Mouse (Mus musculus) hematopoietic stem cell, adult 5-6 weeks (primary cell): ENCODE results near the gene Fam222b. TPM values are rescaled to one million over a fixed set of nuclear protein-coding genes. Genes with fewer than 3 reads are reported as not detected.
"Not testable (repeated sequence)": the region's sequence is repeated elsewhere in the genome, so short reads cannot be mapped to it uniquely, and the experiment has no call there.

Experiments
- ATAC-seq, 2 experiments: fragments of 125-278 bp in 1 of 2; replicated peaks in 1 of 2; 2 replicates each; pipeline ENCODE4 v1.8.0; 2016 to 2017; ENCODE audit warnings: inconsistent platforms in 2 of 2, mild to moderate bottlenecking in 2 of 2, moderate number of reproducible peaks in 2 of 2, low read depth in 1 of 2, moderate TSS enrichment in 1 of 2; ENCODE audit not compliant: low FRiP score in 2 of 2, poor library complexity in 2 of 2, severe bottlenecking in 2 of 2, insufficient read depth in 1 of 2, low TSS enrichment in 1 of 2
- total RNA-seq: library from RNA; stranded (forward); fragments of 172-1452, 232-1000 nt; gene quantifications from 2 replicates; pipeline ENCODE4 v1.2.3, GENCODE M21; 2017

Fam222b gene
- total RNA-seq, 1 experiment from 2014 or later, result 3.2 TPM

- no peak for ATAC-seq
These were observed 26.7 kb downstream of the Fam222b start for GRCm38 (mm10) chr11:78121176-78121575.

GRCm38 (mm10) chr11:78122815-78123214 lies 28.4 kb downstream of the Fam222b start:
- ATAC-seq, result no peak

GRCm38 (mm10) chr11:78123782-78124181 lies 29.3 kb downstream of the Fam222b start:
- no peak for ATAC-seq

GRCm38 (mm10) chr11:78125691-78126090 lies 31.2 kb downstream of the Fam222b start:
- ATAC-seq, result peak; percentile 47 to 68; a peak in 3 of 4 replicates

GRCm38 (mm10) chr11:78126739-78127138 lies 32.3 kb downstream of the Fam222b start:
- ATAC-seq, result peak; percentile 65 to 68; a peak in 2 of 4 replicates

- ATAC-seq, result no peak
These were observed 35.0 kb downstream of the Fam222b start for GRCm38 (mm10) chr11:78129458-78129857.

- ATAC-seq, result no peak
These were observed 39.5 kb downstream of the Fam222b start for GRCm38 (mm10) chr11:78133915-78134314.

GRCm38 (mm10) chr11:78134344-78134743 lies 39.9 kb downstream of the Fam222b start:
- no peak for ATAC-seq

GRCm38 (mm10) chr11:78135314-78135713 lies 40.9 kb downstream of the Fam222b start:
- not testable (repeated sequence) for ATAC-seq

- ATAC-seq, result no peak
These were observed 41.7 kb downstream of the Fam222b start for GRCm38 (mm10) chr11:78136132-78136531.

GRCm38 (mm10) chr11:78137584-78137983 lies 43.1 kb downstream of the Fam222b start:
- ATAC-seq, result no peak

- no peak for ATAC-seq
These were observed 43.6 kb downstream of the Fam222b start for GRCm38 (mm10) chr11:78138023-78138422.

- ATAC-seq, result no peak
These were observed 46.2 kb downstream of the Fam222b start for GRCm38 (mm10) chr11:78140665-78141064.

- no peak for ATAC-seq
These were observed 49.1 kb downstream of the Fam222b start for GRCm38 (mm10) chr11:78143520-78143919.

- ATAC-seq, result no peak
These were observed 51.7 kb downstream of the Fam222b start for GRCm38 (mm10) chr11:78146168-78146567.

- ATAC-seq, result no peak
These were observed 52.5 kb downstream of the Fam222b start for GRCm38 (mm10) chr11:78146707-78147543.

- ATAC-seq, result peak in 1 of 2 experiments; percentile 32; a peak in 1 of 4 replicates
These were observed 56.7 kb downstream of the Fam222b start for GRCm38 (mm10) chr11:78151161-78151560.

GRCm38 (mm10) chr11:78152299-78153231 lies 58.1 kb downstream of the Fam222b start:
- no peak for ATAC-seq
